Mouse (Mus musculus) C2C12 (cell line): ENCODE measurements at regions not wholly inside any gene's neighbourhood (a gene's known extent, or its start where the extent isn't known, plus 50 kb on each side); places are given as distances from the start of the nearest gene placed in this dataset.

Experiments used
- H3K27me3 ChIP-seq: one replicate; pipeline ENCODE4 v1.6.1; 2011; ENCODE audit not compliant: control insufficient read depth, insufficient read depth, insufficient read length
- H3K36me3 ChIP-seq: one replicate; pipeline ENCODE4 v1.6.1; 2011; ENCODE audit not compliant: control insufficient read depth, insufficient read depth
- H3K4me3 ChIP-seq: one replicate; pipeline ENCODE4 v1.5.1; 2011; ENCODE audit warnings: mild to moderate bottlenecking, control low read depth; ENCODE audit not compliant: poor library complexity, insufficient read depth, severe bottlenecking
- H3K79me2 ChIP-seq: one replicate; pipeline ENCODE4 v1.6.1; 2011; ENCODE audit not compliant: control insufficient read depth, insufficient read depth
- H3K79me3 ChIP-seq: one replicate; pipeline ENCODE4 v1.6.1; 2011; ENCODE audit warnings: low read depth, control low read depth
- H3ac ChIP-seq: one replicate; pipeline ENCODE3; 2011; ENCODE audit warnings: low read depth; ENCODE audit not compliant: control insufficient read depth, insufficient read length
- CEBPB ChIP-seq: IDR thresholded peaks from one replicate; pipeline ENCODE4 v1.6.1; 2011; ENCODE audit warnings: low read depth, mild to moderate bottlenecking, control low read depth, moderate library complexity
- CTCF ChIP-seq: IDR thresholded peaks from one replicate; pipeline ENCODE4 v1.5.1; 2011; ENCODE audit not compliant: control insufficient read depth, insufficient read depth, insufficient read length
- FOSL1 ChIP-seq: IDR thresholded peaks from one replicate; pipeline ENCODE4 v1.8.0; 2011; ENCODE audit warnings: mild to moderate bottlenecking, low read length; ENCODE audit not compliant: poor library complexity, insufficient read depth, severe bottlenecking
- MAX ChIP-seq: IDR thresholded peaks from one replicate; pipeline ENCODE4 v1.6.1; 2011; ENCODE audit warnings: mild to moderate bottlenecking, control low read depth
- MYOD1 ChIP-seq: IDR thresholded peaks from one replicate; pipeline ENCODE4 v1.6.1; 2011; ENCODE audit warnings: low read depth; ENCODE audit not compliant: control insufficient read depth, insufficient read length
- MYOG ChIP-seq: IDR thresholded peaks from one replicate; pipeline ENCODE4 v1.6.1; 2011; ENCODE audit not compliant: control insufficient read depth, insufficient read length; ENCODE audit errors: extremely low read depth
- USF1 ChIP-seq: IDR thresholded peaks from one replicate; pipeline ENCODE4 v1.6.1; 2011; ENCODE audit warnings: low read depth, mild to moderate bottlenecking, control low read depth, moderate library complexity

DNA sequence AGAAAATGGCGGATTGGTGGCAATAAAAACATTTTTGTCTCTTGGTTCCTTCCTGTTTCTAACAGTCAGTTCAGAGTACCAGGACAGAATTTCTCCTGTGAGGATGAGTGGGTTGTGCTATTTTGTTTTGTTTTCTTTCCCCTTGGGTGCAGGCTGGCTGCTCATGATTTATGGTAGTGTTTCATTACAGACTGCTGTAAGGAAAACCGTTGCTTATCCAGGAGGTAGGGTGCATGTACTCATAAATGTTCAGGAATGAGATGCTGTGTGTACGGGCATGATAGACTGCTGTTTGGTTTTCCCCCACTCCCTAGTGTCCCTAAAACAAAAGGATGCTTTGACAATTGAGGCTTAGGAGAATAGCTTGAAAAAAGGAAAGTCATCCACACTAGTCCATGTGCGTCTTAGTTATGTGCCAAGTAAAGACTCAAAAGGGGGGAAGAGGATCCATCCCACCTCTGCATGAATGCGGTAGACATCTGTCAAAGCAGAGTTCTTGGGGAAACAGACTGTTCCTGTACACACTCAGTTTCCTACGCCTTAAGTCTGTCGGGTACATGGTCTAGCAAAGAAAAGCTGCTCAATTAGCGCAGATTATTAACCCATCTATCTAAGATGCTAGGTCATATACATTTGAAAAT is 158.9 kb upstream of the Arid1b start:
- TF ChIP-seq CTCF (no peak), MYOD1 (no peak), USF1 (no peak), MYOG (no peak)

GRCm38 (mm10) chr17:4840123-4840522 is 154.0 kb upstream of the Arid1b start:
- H3K4me3 ChIP-seq, result no peak overlapping the region
- no peaks in the 10 kb centered on the region for H3K27me3 ChIP-seq
- no peaks in the 10 kb centered on the region for H3K79me2 ChIP-seq
- no peaks in the 10 kb centered on the region for H3K79me3 ChIP-seq
- H3K36me3 ChIP-seq, result no peaks in the 10 kb centered on the region
- no peak overlapping the region for H3ac ChIP-seq
- no peak for TF ChIP-seq FOSL1
- no peak for TF ChIP-seq MYOG
- no peak for TF ChIP-seq MAX
- TF ChIP-seq MYOD1, result no peak

More for the DNA sequence above, 158.9 kb upstream of the Arid1b start:
- no peaks in the 10 kb centered on the region for H3K79me2 ChIP-seq
- H3ac ChIP-seq, result no peak overlapping the region
- no peaks in the 10 kb centered on the region for H3K36me3 ChIP-seq
- H3K27me3 ChIP-seq, result no peaks in the 10 kb centered on the region
- H3K79me3 ChIP-seq, result no peaks in the 10 kb centered on the region
- no peak overlapping the region for H3K4me3 ChIP-seq

- TF ChIP-seq CEBPB, result no peak
- peak; percentile 58 for TF ChIP-seq USF1
- Histone ChIP-seq H3K79me3 (no peaks in the 10 kb centered on the region), H3K79me2 (no peaks in the 10 kb centered on the region), H3K36me3 (no peaks in the 10 kb centered on the region), H3ac (no peak overlapping the region), H3K4me3 (no peak overlapping the region), H3K27me3 (peaks cover 3% of the 10 kb centered on the region)
Measured at GRCm38 (mm10) chr17:4858304-4858703, 135.8 kb upstream of the Arid1b start.

DNA sequence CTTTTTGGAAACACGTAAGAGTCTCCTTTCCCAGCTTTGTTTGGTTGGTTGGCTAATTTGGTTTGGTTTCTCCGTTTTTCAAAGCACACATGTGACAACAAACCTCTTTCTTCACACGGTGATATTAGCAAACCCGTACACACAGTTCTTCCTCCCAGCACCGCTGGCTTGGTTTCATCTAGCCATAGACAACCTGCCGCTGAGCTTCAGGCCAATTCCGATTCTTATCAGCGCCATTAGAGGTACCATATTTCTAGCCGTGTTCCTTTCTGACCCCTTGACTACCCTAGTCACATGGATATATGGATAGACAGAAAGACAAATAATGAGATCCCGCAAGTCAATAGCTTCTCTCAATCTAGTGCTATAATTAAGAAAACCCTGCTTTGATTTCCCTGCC is 129.2 kb upstream of the Arid1b start:
- Histone ChIP-seq H3K79me2 (no peaks in the 10 kb centered on the region), H3ac (no peak overlapping the region), H3K36me3 (no peaks in the 10 kb centered on the region), H3K79me3 (no peaks in the 10 kb centered on the region), H3K4me3 (no peak overlapping the region), H3K27me3 (peaks cover 21% of the 10 kb centered on the region)
- TF ChIP-seq CEBPB, result no peak
- no peak for TF ChIP-seq CTCF
- no peak for TF ChIP-seq MAX
- TF ChIP-seq USF1, result no peak
- TF ChIP-seq MYOG, result no peak
- TF ChIP-seq FOSL1, result no peak
- TF ChIP-seq MYOD1, result no peak

- Histone ChIP-seq H3K4me3 (no peak overlapping the region), H3ac (no peak overlapping the region), H3K79me3 (no peaks in the 10 kb centered on the region), H3K27me3 (peaks cover 21% of the 10 kb centered on the region), H3K36me3 (no peaks in the 10 kb centered on the region), H3K79me2 (no peaks in the 10 kb centered on the region)
- TF ChIP-seq MAX (no peak), MYOD1 (no peak), FOSL1 (no peak), CTCF (no peak), MYOG (no peak), CEBPB (no peak), USF1 (no peak)
Measured at GRCm38 (mm10) chr17:4865621-4866020, 128.5 kb upstream of the Arid1b start.

DNA sequence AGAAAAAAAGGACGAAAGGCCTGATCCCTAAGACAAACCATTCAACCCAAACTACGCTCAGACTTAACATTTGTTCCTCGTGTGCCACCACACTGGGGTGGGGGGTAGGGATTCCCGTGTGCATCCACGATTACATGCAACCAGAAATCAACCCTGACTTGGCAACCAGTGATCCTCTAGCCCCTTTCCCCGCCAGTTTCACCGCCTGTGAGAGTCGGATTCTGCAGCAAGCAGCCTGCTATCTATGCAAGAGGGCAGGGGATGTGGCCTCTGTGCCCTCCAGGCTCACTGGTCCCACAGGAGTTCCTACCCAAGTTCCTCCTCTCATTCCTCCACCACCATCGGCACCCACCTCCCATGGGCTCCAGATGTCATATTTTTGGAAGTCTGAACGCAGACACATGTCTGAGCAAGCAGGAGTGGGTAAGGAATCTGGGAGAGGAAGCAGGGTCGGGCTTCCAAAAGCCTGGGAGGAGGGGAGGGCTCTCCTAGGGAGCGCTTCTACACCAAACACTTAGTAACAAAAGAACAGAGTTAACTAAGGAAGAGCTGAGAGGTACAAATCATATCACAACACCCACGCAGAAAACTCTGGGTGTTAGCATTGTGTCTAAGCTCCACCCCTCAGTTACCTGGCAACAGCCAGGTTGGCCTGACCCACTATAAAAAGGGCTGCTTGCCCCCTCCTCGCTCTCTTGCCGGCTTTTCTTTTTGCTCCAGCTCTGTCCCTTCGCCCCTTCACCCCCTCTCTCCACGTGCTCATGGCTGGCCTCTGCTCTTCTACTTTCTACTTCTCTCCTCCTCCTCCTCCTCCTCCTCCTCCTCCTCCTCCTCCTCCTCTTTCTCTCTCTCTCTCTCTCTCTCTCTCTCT is 127.9 kb upstream of the Arid1b start:
- no peak overlapping the region for H3ac ChIP-seq
- H3K4me3 ChIP-seq, result no peak overlapping the region
- no peaks in the 10 kb centered on the region for H3K79me3 ChIP-seq
- peaks cover 21% of the 10 kb centered on the region for H3K27me3 ChIP-seq
- H3K36me3 ChIP-seq, result no peaks in the 10 kb centered on the region
- H3K79me2 ChIP-seq, result no peaks in the 10 kb centered on the region
- TF ChIP-seq MYOG (no peak), MAX (no peak), CTCF (no peak), CEBPB (no peak), MYOD1 (no peak), USF1 (no peak), FOSL1 (no peak)
